Mouse (Mus musculus): ENCODE results near the gene Cib4.

Cib4 gene

DNA sequence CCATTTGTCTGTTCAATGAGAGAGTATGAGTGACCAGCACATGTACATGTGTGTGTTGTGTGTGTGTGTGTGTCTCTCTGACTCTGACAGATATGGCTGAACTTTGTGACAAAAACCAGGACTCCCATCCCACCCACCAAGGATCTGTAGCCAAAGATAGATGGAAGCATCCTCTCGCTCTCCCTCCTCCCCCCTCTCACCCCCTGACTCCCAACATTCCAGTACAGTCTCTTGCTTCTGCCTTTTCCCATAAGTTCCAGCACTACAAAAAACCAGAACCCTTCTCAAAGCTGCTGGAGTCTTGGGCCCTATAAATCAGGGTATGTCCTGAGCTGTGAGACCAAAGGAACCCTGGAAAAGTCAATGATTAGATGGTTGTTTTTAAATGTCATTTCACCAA, 22.8 kb upstream of the Cib4 start:
- no peak for DNase-seq

DNA sequence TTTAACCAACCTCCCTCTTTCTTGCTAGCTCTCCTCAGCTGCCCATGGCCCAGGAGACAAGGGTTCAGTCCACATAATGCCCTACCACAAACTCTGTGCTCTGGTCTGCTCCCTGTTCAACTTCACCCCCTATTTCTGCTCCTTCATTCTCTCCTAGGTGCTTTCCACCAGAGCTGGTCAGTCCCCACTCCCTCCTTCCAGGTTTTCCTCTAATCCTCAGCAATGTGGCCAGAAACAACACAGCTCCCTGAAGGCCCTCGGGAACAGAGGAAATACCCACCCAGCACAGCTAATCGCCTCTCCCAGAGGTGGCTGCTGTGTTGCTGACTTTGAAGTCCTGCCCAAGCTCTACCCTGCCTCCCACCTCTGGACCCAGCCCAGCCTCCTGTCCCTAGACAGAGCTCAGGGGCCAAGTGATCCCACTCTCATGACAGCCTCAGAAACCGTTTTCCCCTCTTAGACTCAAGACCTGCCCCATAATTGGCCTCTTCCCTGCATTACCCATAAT, 14.4 kb upstream of the Cib4 start:
- no peak for DNase-seq

DNA sequence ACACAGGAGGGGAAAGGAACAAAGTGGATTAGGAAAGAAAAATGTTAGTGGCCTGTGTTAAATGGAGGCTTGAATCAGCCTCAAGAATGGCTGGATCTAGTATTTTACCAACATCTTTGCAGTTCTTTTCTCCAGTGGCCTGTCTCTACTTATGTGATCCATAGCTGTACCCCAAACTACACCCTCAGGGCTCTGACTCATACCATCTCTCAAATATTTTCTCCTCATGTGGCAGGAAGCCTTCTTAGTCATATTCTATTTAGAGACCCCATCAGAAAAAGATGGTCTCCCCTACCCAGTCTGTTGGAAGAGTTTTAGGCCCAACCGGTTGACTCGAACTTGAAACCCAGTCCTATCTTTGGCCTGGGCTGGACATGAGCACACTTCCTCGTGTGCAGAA, 13.8 kb upstream of the Cib4 start:
- no peak for DNase-seq

DNA sequence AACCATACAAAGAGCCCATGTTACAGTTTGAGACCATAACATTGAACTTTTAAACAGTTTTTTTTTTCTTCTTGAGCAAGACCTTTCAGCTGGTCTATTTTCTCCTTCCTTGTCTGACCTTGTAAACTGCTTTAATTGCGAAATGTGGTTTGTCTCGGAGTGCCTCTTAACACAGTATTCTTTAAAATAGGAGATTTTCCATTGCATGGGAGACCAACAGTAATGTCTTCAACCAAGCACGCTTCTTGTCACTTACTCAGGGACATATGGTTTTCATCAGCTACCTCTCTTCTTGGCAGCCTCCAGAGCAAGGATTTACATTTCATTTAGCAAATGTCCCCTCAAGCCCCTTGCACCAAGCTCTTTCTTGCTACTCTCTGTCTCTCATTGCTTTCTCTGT, 10.6 kb upstream of the Cib4 start:
- DNase-seq = no peak

DNA sequence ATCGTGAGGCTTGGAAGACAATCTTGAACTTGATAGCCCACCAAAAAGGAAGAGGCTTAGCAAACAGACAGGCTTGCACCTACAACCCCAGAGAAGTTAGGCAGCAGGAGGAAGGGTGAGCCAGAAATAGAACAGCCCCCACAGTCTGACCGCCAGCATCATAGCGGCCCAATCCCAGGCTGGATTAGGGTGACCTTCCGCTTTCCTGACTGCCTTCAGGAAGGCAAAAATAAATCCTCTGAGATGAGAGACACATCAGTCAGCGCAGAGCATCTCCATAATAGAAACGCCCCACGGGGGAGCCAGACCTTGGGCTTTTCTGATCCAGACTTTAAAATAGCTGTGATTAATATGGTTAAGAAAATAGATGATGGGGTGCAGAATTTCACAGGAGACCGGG, 9.3 kb upstream of the Cib4 start:
- no peak for DNase-seq

DNA sequence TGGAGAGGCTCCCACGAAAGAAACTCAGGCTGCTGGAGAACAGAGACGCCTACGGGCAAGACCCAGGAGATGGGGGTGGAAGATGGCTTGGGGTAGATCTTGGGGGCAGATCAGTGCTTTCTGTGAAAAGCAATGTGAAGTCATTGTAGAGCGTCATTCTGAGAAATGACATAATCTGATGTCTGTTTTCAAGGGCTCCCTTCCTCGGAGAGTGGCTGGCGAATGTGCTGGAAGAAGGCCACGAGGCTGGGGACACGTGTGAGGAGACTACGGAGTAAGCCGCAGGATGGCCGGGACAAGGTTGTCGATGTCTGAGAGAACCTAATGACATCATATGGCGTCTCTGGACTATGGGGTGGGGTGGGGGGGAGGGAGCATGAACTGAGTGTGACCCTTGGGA, 8.3 kb upstream of the Cib4 start:
- no peak for DNase-seq

DNA sequence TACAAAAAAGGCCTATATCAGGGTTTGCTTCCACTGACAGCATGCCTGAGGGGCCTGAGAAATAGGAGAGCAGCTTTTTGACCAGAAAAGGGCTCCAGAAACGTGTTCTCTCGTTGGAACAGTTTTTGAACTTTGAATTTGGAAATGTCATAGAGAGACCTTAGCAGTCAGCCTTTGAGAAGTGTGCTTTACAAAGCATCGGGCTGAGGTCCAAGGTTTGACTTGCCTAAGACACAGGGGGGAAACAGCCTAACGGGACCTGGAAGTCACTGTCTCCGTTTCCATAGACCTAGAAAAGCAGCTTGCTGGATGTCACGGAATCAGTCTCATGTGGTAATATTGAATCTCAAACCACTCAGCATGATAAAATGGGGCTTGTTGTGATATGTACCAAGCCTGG, 6.4 kb upstream of the Cib4 start:
- no peak for DNase-seq

DNA sequence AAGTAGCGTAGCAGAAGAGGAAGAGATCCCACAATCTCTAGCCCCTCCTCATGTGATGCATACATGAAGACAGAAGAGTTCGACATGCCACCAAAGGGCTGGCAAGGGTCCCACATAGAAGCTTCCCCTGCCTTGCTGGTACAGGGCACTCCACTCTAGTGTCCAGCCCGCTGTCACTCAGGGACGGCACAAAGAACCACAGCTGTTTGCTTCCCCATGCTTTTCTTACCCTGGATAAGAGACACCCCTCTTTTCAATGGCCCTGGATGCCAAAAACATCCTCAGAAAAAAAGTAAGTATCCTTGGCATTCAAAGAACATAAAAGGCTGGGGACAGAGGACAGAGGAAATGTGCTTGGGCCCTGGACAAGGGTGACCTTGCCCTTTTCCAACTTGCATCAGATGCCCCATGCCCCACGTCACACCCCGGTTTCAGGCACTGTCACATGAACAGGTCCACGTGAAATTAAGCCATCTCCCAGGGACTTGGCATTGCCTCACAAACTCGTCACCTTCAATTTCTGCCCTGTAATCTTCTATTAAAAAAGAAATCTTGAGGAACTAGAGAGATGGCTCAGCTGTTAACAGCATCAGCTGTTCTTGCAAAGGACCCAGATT, 5.5 kb upstream of the Cib4 start:
- no peak for DNase-seq

DNA sequence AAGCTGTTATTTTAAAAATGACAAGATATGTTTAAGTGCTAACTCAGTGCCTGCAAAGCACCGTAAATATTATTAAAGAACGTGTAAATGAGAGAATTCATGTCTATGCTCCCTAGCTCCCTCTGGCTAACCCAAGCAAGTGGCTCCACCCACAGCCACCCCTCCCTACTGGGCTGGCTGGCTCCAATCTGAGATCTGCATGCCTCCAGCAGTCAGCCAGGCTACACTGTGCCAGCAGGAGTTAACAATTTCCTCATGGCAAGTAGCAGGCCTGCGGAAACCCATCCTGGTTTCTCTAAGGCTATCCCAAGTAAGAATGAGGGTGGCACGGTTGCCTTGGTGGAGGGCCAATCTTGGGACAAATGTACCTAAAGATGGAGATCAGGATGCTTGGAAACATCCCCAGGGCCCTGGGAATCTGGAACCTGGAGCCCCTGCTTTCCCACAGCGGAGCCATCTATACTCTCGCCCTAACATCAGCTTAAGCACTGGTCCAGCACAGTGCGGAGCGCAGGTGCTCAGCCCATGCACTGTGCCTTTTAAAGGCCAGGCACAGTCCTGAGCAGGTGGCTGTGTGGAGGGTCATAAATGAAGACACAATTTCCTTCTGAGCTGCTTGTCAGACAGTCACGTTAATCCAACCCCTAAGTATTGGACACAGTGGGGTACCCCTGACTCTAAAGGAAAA, 4.8 kb upstream of the Cib4 start:
- DNase-seq = no peak

DNA sequence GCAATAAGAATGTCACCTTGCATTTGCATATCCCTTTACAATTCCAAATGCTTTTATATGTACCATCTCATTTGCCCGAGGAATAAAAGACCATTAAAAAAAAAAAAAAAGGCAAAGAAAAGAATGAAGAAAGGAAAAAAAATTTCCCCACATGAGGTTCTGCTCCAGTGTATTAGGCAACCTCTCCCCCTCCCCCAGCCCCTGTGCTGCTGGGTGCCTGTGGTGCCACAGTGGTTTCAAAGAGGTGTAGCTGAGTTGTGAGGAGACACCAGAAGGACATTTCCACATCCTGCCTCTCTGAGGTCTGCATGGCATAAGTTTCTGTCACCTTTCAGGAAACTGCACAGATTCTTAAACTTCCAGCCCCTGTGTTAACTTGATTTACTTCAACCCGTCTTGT, 3.0 kb upstream of the Cib4 start:
- DNase-seq = no peak

DNA sequence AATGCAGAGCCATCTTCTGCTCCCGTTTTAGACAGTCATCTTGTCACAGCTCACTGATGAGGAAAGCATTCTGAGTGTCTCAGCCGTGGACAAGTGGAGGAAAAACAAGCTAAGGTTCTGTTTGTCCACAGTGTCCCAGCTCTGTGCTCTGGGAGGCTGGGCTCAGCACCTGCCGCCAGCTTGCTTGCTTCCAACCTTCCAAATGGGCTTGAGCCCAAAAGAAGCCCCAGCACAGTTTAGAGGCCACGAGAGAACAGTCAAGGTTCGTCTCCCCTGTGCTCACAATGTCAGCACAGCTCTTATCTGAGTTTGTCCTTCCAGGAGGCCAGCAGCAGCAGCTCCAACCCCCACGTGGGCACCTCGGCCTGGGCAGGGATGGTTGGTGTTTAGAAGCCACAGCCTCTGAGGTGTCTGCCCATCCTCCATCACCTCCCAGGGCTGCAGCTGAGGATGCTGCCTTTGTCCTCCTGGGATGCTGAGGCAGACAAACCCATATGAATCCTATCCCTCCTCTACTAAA, 9.5 kb downstream of the Cib4 start:
- DNase-seq = no peak

DNA sequence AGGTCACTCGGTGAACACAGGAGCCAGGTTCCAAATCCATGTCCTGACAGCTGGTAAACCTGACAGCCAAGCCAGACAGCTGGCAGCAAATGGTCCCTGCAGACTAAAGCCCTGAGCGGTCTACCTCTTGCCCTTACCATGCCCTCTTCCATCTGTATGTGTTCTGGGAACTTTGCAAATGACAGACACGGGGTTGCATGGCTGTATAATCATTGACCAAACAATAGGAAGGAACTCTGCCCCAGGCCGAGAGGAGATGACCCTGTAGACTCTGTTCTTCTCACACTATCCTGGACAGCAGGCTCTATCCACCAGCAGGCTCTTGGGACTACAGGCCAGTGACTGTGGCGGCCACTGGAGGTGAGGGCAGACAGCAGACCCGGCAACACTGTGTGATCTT, 11.0 kb downstream of the Cib4 start:
- DNase-seq = no peak

DNA sequence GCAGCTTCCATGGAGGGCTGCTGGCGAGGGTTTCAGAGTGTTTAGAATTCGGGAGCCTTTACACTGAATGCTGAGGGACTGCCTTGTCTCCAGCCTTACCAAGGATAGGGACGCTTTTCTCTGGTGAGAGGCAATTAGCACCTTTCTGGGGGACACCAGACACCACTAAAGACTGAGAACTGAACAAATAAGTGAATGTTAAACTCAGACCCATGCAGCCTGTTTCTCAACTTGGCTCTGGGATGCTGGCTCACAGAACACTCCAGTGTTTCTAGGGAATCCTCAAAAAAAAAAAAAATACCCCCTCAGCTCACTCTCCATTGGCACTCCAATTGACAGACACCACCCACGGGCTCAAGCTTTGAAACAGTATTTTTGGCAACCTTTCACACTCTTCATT, 16.7 kb downstream of the Cib4 start:
- no peak for DNase-seq

DNA sequence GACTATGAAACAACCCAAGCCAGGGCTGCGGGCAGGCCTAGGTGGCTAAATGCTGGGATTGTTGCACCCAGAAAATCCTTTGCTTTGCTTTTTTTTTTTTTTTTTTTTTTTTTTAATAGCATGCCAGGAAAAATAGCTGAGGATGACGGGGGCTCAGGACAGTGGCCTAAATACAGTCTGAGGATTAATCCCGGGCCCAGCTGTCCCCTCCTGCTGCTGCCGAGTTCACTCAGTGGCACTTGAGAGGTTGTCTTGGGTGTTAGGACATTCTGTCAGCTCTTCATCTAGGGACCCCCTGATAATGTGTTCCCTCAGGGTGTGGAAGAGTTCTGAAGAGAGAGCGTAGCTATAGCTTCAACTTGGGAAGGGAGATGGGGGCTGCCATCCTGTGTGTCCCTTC, 18.5 kb downstream of the Cib4 start:
- no peak for DNase-seq

DNA sequence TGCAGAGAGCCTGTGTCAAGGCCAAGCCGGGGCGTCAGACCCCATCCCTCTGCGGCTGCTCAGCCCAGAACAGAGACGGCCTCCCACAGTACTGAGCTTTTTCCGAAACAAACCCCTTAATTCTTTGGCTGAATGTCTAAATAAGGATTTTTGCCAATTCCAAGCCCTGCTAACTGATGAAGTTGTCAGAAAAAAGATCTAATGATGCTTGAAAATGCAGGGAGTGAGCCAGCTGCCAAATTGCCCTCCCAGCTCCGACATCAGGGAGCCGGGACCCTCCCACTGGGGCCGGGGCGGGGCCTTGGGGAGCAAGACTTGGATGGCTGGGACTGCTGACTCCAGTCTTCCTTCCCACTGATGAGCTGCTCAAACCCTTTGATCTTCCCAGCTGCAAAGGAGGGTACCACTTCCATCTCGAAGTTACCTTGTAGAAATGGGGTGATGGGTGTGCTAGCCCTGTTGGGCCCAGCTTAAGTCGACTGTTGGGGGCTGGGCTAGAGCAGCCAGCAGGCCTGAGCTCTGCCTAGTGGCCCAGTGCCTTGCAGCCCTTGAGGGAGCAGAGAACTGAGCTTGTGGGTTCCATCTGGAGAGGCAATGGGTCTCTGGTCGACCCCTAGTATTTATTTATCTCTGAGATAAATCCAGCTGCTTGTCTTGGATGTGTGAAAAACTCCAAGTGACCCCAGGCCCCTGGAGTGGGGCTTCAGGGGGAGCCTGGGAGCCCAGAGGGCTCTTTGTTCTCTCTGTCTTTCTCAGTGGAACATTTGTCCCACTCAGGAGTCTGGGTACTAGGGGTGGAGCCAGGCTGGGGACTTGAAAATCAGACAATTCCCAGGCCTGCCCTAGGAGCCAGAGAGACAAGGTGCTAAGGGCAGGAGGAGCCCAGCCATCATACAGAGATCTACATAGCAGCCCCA, 19.5 kb downstream of the Cib4 start:
- no peak for DNase-seq

DNA sequence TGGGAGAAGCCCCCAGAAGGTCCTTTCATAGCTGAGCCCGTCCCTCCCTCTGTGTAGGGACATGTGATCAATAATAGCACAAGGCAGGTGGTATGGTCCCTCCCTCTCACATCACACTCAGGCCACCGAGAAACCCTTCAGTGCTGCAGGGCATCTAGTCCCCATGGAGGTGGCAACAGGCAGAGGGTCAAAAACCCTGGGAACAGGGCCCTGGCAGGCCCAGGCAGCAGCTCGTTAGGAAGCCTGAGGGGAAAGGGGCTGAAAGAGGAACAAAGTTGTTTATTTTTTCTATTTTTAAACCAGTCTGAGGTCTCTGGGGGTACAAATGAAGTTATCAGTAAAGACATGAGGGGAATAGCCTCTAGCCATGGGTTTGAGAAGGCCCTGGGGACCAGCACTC, 21.4 kb downstream of the Cib4 start:
- no peak for DNase-seq

DNA sequence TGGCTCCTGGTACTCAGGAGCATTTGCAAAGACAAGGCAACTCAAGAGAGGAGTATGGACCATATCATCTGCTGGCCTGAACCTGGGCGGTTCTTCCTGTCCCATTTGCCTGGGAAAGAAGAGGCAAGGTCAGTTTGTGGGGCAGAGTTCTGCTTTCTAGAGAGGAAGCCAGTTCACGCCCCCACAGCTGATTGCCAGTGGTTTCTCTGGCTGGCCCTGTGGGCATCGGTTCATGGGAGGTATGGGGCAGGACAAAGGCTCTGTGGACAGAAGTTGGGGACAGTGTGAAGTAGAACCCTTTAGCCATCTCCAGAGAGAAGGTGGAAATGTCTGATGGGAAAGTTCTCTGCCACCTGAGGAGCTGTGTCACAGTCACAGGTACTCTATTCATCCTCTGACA, 22.5 kb downstream of the Cib4 start:
- DNase-seq = no peak

DNA sequence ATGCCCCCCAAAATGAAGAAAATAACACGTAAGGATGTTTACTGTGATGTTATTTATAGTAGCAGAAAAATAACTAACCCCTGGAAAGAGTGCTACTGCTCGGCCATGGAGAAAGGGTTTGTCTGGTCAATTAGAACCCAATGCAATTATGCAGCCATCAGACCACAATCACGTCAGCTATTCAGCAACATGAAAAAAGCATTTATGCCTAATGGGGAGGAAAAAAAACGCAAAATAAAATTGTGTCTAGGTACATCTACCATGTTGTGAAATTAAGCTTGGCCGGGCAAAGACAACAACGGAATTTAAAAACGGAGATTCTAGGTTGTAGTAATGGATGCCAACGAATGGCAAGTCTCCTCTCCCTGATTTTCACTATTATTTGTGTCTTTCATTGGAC, 23.2 kb downstream of the Cib4 start:
- no peak for DNase-seq

DNA sequence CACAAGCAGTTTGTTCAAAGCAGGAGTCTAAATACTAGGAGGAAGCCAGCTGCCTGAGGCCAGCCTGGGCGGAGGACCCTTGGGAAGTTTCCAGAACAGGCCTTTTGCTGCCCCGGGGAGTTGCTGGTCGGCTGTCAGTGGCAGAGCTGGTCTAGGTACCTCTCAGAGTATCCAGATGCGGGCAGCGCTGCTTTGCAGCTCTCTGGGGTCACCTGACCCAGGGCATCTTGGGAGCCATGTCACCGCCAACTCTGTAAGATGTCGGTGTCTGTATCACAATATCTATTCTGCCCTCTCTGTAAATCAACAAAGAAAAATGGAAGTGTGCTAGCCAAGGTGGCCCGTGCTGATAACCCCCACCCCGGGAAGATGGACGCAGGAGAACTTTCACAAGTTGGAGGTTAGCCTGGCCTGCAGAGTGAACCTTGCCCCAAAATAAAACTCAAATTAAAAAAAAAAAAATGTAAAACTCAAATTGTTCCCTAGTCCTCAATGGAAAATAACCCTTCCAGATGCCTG, 25.4 kb downstream of the Cib4 start:
- no peak for DNase-seq

DNA sequence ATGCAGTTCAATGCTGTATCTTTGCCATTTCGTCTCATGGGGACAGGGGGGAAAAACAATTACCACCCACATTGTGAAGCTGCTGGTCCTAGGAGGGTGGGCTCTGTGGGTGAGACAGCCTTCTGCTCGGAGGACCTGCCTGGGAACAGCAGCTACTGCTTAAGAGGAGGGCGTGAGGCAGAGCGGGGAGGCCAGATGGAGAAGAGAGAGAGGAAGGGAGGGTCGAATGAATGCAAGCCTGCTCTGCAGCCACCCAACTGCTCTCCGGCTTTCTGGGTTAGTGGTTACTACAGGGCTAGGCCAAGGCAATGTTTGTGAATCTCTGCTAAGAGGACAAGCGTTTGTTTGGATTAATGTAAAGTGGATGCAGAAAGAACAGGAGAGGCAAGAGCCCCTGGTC, 26.1 kb downstream of the Cib4 start:
- DNase-seq = no peak

DNA sequence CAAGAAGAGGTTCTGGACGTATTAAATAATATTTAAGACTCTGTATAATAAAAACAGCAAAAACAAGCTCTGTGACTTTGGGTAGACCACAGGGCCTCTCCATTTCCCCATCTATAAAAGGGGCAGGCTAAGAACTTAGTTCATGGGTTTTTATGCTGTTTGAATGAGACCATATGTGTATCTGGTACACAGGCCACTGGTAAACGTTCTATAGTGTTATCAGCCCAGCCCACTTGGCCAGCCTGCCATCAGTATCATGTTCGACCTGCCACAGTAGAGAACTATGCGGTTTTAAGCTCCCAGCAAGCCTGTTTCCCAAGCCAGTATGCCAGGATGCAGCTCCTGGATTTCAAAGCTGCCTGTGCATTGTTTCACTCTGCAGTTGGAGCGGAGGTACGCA, 27.1 kb downstream of the Cib4 start:
- no peak for DNase-seq

DNA sequence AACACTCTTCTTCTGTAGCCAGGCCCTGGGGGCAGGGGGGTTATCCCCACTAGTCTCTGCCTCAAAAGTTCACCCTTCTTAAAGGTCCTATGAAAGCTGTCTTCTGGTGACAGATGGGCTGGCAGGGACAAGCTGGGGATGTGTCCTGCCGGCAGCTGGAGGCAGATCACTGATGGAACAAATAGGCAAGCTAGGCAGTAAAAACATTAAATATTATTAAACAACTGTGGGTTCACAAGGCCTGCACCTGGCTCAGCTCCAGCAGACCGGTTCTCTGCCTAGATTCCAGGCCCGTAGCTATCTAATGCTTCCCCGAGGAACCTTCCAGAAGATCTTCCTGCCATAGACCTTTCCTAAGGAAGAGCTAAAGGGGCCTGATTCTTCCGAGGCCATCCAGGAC, 27.5 kb downstream of the Cib4 start:
- no peak for DNase-seq

DNA sequence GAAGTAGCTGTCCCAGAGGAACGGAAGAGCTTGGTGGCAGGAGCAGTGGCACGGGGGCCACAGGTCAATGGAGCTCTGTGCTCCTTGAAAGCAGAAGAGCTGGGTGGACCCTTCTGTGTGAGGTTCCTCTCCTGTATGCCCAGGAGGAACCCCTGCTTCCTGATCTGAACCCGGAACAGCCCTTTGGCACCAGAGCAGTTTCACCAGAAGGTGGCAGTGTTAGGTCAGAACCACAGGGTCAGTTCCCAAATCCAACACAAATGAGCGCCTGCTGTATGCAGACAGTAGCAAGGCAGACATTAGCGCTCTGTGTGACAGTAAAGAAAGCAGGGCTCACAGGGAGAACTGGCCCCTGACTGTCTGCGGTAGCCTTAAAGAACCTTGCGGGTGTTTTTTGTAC, 29.3 kb downstream of the Cib4 start:
- peak; percentile 67 to 68 for DNase-seq

DNA sequence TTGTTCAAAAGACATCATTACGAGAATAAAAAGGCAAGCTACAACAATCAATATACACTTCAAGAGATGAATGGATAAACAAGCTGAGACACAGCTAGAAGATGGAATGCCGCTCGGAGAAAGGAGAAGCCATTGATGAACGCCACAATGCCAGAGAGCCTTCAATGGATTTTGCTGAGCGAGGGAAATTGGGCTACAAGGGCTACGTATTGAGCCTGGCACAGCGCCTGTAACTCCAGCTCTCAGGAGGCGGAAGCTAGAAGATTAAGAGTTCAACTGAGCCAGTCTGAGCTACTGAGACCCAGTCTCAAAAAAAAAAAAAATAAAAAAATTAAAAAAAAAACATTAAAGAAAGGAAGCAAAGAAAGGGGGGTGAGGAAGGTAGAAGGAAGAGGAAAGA, 32.5 kb downstream of the Cib4 start:
- DNase-seq = no peak

All from B cell, adult 2 months (primary cell).